33 mouse cellular contexts compared by ENCODE assay signal in the genomic region with DNA sequence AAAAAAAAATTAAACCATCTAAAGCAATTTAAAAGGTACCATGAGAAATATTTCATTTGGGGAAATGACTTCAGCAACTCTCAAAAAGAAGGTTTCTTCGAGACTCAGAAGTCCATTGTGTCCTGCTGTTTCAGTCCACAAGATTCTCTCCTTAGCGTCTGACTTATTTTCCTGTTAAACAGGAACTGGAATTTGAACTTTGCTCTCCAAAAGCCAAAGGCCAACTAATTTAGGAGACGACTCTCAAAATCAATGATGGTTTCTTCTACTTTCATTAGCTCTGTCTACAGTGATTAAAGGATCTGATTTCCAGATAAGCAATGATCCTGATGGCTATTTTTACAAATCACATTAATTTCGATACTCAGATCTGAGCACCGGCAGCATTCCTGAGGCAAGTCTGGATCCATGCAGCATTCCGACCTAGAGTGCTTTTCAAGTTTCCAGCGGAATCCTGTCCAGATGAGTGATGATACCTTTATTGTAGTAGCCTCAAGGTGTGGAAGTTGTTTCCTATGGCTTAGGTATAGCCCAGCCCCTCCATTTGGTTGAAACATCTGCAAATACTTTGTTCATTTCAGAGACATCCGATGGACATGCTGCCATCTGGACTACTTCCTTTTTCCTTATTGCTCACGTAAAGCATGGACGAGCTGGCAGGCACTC. TPM values are rescaled to one million over a fixed set of nuclear protein-coding genes. Genes with fewer than 3 reads are reported as not detected.
DNase-seq lines count a peak whose midpoint lies in the region; ATAC-seq and TF ChIP-seq lines count a peak whose summit lies in the region.
"Had no signal": no experiment of that assay in that cellular context is flagged by ENCODE, and none has a peak within 500 bp of the region (broad histone marks: within the 10 kb centered on the region; RNA-seq: fewer than 3 reads in every experiment).

No protein-coding gene starts in this region.

- no peaks in the 10 kb centered on the region for H3K36me3 ChIP-seq in liver, adult 2 months (ENCODE audit: control insufficient read depth, insufficient read depth, low read length)
- no peaks in the 10 kb centered on the region for H3K36me3 ChIP-seq in liver, embryonic 12.5 days
- H3K36me3 ChIP-seq: embryonic facial prominence, embryonic 13.5 days; forebrain, embryonic 10.5 days; forebrain, embryonic 15.5 days; heart, embryonic 10.5 days; heart, embryonic 15.5 days; hindbrain, embryonic 12.5 days; liver, embryonic 15.5 days; midbrain, embryonic 13.5 days; neural tube, embryonic 13.5 days; stomach, embryonic 15.5 days had no signal

- ATAC-seq in liver, embryonic 12.5 days = no peak
- ATAC-seq: forebrain, embryonic 15.5 days; hindbrain, postnatal 0 days; intestine, embryonic 16.5 days; midbrain, embryonic 13.5 days; Patski had no signal

- no peaks in the 10 kb centered on the region for H3K27me3 ChIP-seq in liver, adult 2 months (ENCODE audit: control insufficient read depth, insufficient read depth, low read length)
- peaks cover 39% of the 10 kb centered on the region for H3K27me3 ChIP-seq in liver, embryonic 12.5 days (replicated peaks)
- H3K27me3 ChIP-seq: forebrain, embryonic 15.5 days; Patski; stomach, embryonic 15.5 days had no signal

- 61% methylated on average over 10 of the region's 10 CpGs for WGBS in liver, adult 2 months
- 62% methylated on average over 10 of the region's 10 CpGs for WGBS in liver, embryonic 12.5 days (ENCODE audit: insufficient replicate concordance)

- H3K4me2 ChIP-seq in liver, embryonic 12.5 days = no peak overlapping the region
- H3K4me2 ChIP-seq: embryonic facial prominence, embryonic 13.5 days; forebrain, embryonic 15.5 days; heart, embryonic 15.5 days; hindbrain, embryonic 12.5 days; liver, embryonic 15.5 days; midbrain, embryonic 13.5 days; neural tube, embryonic 13.5 days; stomach, embryonic 15.5 days had no signal

- no peak for TF ChIP-seq CTCF in liver, adult 2 months (IDR thresholded peaks at IDR 0.05; ENCODE audit: low read depth, low read length)

- H3K79me2 ChIP-seq in liver, adult 2 months (ENCODE audit: control insufficient read depth, insufficient read depth, low read length) = no peaks in the 10 kb centered on the region

- no peak overlapping the region for H3K27ac ChIP-seq in liver, adult 2 months (replicated peaks; ENCODE audit: insufficient read depth, low read depth, low read length)
- H3K27ac ChIP-seq in liver, embryonic 12.5 days = no peak overlapping the region
- H3K27ac ChIP-seq: embryonic facial prominence, embryonic 13.5 days; forebrain, embryonic 10.5 days; forebrain, embryonic 15.5 days; heart, embryonic 10.5 days; heart, embryonic 15.5 days; hindbrain, embryonic 12.5 days; hindbrain, postnatal 0 days; layer of hippocampus, adult 2 months; liver, embryonic 15.5 days; midbrain, embryonic 13.5 days; neural tube, embryonic 13.5 days; stomach, embryonic 15.5 days had no signal

- peaks cover 6% of the 10 kb centered on the region; the same call in 1 of the 2 replicates for H3K4me1 ChIP-seq in liver, adult 2 months (ENCODE audit: control insufficient read depth, insufficient read depth, low read length)
- H3K4me1 ChIP-seq in liver, embryonic 12.5 days = peaks cover 17% of the 10 kb centered on the region
- H3K4me1 ChIP-seq: stomach, embryonic 15.5 days had no signal

- no peak for TF ChIP-seq POLR2A in liver, adult 2 months (IDR thresholded peaks at IDR 0.05; ENCODE audit: extremely low read depth, insufficient read depth, low read length)

- H3K9ac ChIP-seq in liver, adult 2 months (ENCODE audit: low read depth, low read length) = no peak overlapping the region
- no peak overlapping the region for H3K9ac ChIP-seq in liver, embryonic 12.5 days
- H3K9ac ChIP-seq: embryonic facial prominence, embryonic 13.5 days; forebrain, embryonic 15.5 days; heart, embryonic 15.5 days; hindbrain, embryonic 12.5 days; liver, embryonic 15.5 days; midbrain, embryonic 13.5 days; neural tube, embryonic 13.5 days; stomach, embryonic 15.5 days had no signal

- peak; percentile 48 for DNase-seq in liver, adult 2 months (ENCODE audit: extremely low read depth, low read depth, low spot score)
- DNase-seq in embryo, embryonic 10.5 days (ENCODE audit: low spot score) = peak; percentile 73
- peak; percentile 65 for DNase-seq in forelimb bud, embryonic 11.5 days (ENCODE audit: low read depth, low spot score)
- peak; percentile 35 for DNase-seq in yolk sac, embryonic 10.5 days (ENCODE audit: low spot score)
- DNase-seq in cerebellum, postnatal 25 days = no peak
- no peak for DNase-seq in right cerebral cortex, postnatal 25 days
- DNase-seq: adrenal gland, postnatal 14 days; cerebellum, adult 11 months; cerebellum, adult 9-10 months; gastrocnemius, postnatal 10 days; heart, postnatal 36 days; kidney, postnatal 36 days; layer of hippocampus, postnatal 36 days; left cerebral cortex, postnatal 4 days; lung, postnatal 36 days; thymus, adult 18-20 months; thymus, postnatal 4 days had no signal

- no peak overlapping the region for H3K4me3 ChIP-seq in liver, adult 2 months (ENCODE audit: insufficient read depth, low read depth, low read length)
- no peak overlapping the region for H3K4me3 ChIP-seq in liver, embryonic 12.5 days
- H3K4me3 ChIP-seq: embryonic facial prominence, embryonic 13.5 days; forebrain, embryonic 10.5 days; forebrain, embryonic 15.5 days; heart, embryonic 10.5 days; heart, embryonic 15.5 days; hindbrain, embryonic 12.5 days; layer of hippocampus, adult 2 months; liver, embryonic 15.5 days; megakaryocyte, embryonic 14.5 days; midbrain, embryonic 13.5 days; neural tube, embryonic 13.5 days; stomach, embryonic 15.5 days had no signal

- H3K9me3 ChIP-seq in liver, embryonic 12.5 days (replicated peaks) = no peaks in the 10 kb centered on the region
- H3K9me3 ChIP-seq: embryonic facial prominence, embryonic 13.5 days; forebrain, embryonic 10.5 days; forebrain, embryonic 15.5 days; heart, embryonic 10.5 days; heart, embryonic 15.5 days; hindbrain, embryonic 12.5 days; liver, embryonic 15.5 days; midbrain, embryonic 13.5 days; neural tube, embryonic 13.5 days; stomach, embryonic 15.5 days had no signal

RNA-seq across cellular contexts. Expression of a gene that starts 11.4 kb away (rescaled TPM):
- total RNA-seq in liver, adult 2 months (2014; rRNA removed) = 0.09 and 0.34 TPM in 2 replicates
- polyA plus RNA-seq in liver, adult 2 months (2012; rRNA removed) = not detected in 2 replicates
- polyA plus RNA-seq in liver, embryonic 12.5 days (2016; fragmentation: Nextera tagmentation; extraction: Ambion mirVana) = 1.7 and 1.9 TPM in 2 replicates

Comparison
In these comparisons a context has a peak if more than half of its experiments do, and no peak if none do; other contexts are left out.
1. DNase-seq: peak in liver, adult 2 months (single experiment), embryo, embryonic 10.5 days (single experiment), forelimb bud, embryonic 11.5 days (single experiment) and yolk sac, embryonic 10.5 days (single experiment); none in cerebellum, postnatal 25 days (0 of 2) and right cerebral cortex, postnatal 25 days (single experiment).